Mouse (Mus musculus): ENCODE results near the gene Clybl. TPM values are rescaled to one million over a fixed set of nuclear protein-coding genes. Genes with fewer than 3 reads are reported as not detected.

Clybl gene
- total RNA-seq, 1 experiment from 2014 or later, result 9.1 TPM

Other genes starting within 250 kb of the Clybl start
- 1.1 and 2.6 TPM in 2 replicates for gene Gpr183, start 216.5 kb upstream of the Clybl start, total RNA-seq (2017)
- gene Timm8a2, start 147.0 kb upstream of the Clybl start, total RNA-seq (2017), result not detected in 2 replicates
- 103 and 105 TPM in 2 replicates for gene Tm9sf2, start 74.7 kb upstream of the Clybl start, total RNA-seq (2017)

Data from hematopoietic stem cell, adult 5-6 weeks (primary cell).